Comparison of ENCODE assay signal across 16 mouse cellular contexts in genomic region chr3:105627258-105627657, GRCm38 (mm10).
DNase-seq lines count a peak whose midpoint lies in the region; ATAC-seq and TF ChIP-seq lines count a peak whose summit lies in the region.
"Had no signal": no experiment of that assay in that cellular context is flagged by ENCODE, and none has a peak within 500 bp of the region (broad histone marks: within the 10 kb centered on the region; RNA-seq: fewer than 3 reads in every experiment).

No protein-coding gene starts in this region.

- 0 out of 2 replicates have a peak, but pooled peaks have one; percentile 12 for TF ChIP-seq CTCF in intestine, postnatal 0 days (IDR thresholded peaks at IDR 0.05; ENCODE audit: low read depth)
- peak in 1 of 2 experiments; percentile 60; a peak in 2 of 4 replicates for TF ChIP-seq CTCF in CH12.LX (conservative IDR thresholded peaks at IDR 0.05 in 1 of 2, IDR thresholded peaks at IDR 0.05 in 1 of 2; ENCODE audit: low read depth in 2 of 2, low read length in 2 of 2)
- peak; percentile 49 for TF ChIP-seq CTCF in kidney, postnatal 0 days (IDR thresholded peaks at IDR 0.05; ENCODE audit: low read depth)

- dilution Hi-C loops in CH12.LX (cut with MboI; ENCODE audit: extremely low pct_ligation_motif_present, extremely low pct_unique_long_range_greater_than_20kb, low sequenced_read_pairs): no loop called here

- TF ChIP-seq POLR2A in CH12.LX (IDR thresholded peaks at IDR 0.05; ENCODE audit: low read depth, low read length): no peak

- no peak for ATAC-seq in CD4-positive, CD25-positive, alpha-beta regulatory T cell, adult 4 months
- ATAC-seq in intestine, postnatal 0 days: no peak
- no peak for ATAC-seq in intestine, embryonic 15.5 days
- 0 out of 2 replicates have a peak, but pooled peaks have one; percentile 25 for ATAC-seq in kidney, postnatal 0 days (replicated peaks; ENCODE audit: low FRiP score, low read depth)
- ATAC-seq: forebrain, embryonic 15.5 days; inflammation-experienced regulatory T-cells, adult 6 months; midbrain, embryonic 15.5 days had no signal

- H3K27me3 ChIP-seq in intestine, postnatal 0 days (replicated peaks; ENCODE audit: control insufficient read depth, insufficient read depth, low read length): no peaks in the 10 kb centered on the region
- H3K27me3 ChIP-seq in intestine, embryonic 15.5 days (replicated peaks): no peaks in the 10 kb centered on the region
- H3K27me3 ChIP-seq in CH12.LX (replicated peaks): peaks cover 83% of the 10 kb centered on the region
- H3K27me3 ChIP-seq in kidney, postnatal 0 days (ENCODE audit: insufficient read depth, low read length): no peaks in the 10 kb centered on the region
- H3K27me3 ChIP-seq: forebrain, embryonic 15.5 days; limb, embryonic 13.5 days; midbrain, embryonic 15.5 days had no signal

- H3K9me3 ChIP-seq in intestine, postnatal 0 days (ENCODE audit: control insufficient read depth): no peaks in the 10 kb centered on the region
- no peaks in the 10 kb centered on the region for H3K9me3 ChIP-seq in intestine, embryonic 15.5 days
- H3K9me3 ChIP-seq in CH12.LX (replicated peaks; ENCODE audit: low read length): no peaks in the 10 kb centered on the region
- no peaks in the 10 kb centered on the region for H3K9me3 ChIP-seq in kidney, postnatal 0 days (replicated peaks; ENCODE audit: low read length)
- H3K9me3 ChIP-seq: forebrain, embryonic 15.5 days; G1E; limb, embryonic 13.5 days; midbrain, embryonic 15.5 days; neural tube, embryonic 12.5 days had no signal

- H3K4me1 ChIP-seq in intestine, postnatal 0 days (replicated peaks; ENCODE audit: control insufficient read depth, insufficient read depth, low read length): no peaks in the 10 kb centered on the region
- no peaks in the 10 kb centered on the region for H3K4me1 ChIP-seq in intestine, embryonic 15.5 days (replicated peaks)
- no peaks in the 10 kb centered on the region for H3K4me1 ChIP-seq in CH12.LX (ENCODE audit: control insufficient read depth in 1 of 2, insufficient read depth in 2 of 2)
- no peaks in the 10 kb centered on the region for H3K4me1 ChIP-seq in kidney, postnatal 0 days (replicated peaks; ENCODE audit: insufficient read depth, low read length)

- no peaks in the 10 kb centered on the region for H3K36me3 ChIP-seq in intestine, postnatal 0 days (ENCODE audit: control insufficient read depth, insufficient read depth)
- no peaks in the 10 kb centered on the region for H3K36me3 ChIP-seq in intestine, embryonic 15.5 days
- no peaks in the 10 kb centered on the region for H3K36me3 ChIP-seq in CH12.LX (replicated peaks in 1 of 2; ENCODE audit: control insufficient read depth in 1 of 2, insufficient read depth in 1 of 2, low read length in 1 of 2)
- no peaks in the 10 kb centered on the region for H3K36me3 ChIP-seq in kidney, postnatal 0 days (ENCODE audit: insufficient read depth, low read length)
- H3K36me3 ChIP-seq: forebrain, embryonic 15.5 days; G1E; limb, embryonic 13.5 days; midbrain, embryonic 15.5 days; neural tube, embryonic 12.5 days had no signal

- 65% methylated on average over 6 of the region's 6 CpGs for WGBS in intestine, postnatal 0 days
- WGBS in intestine, embryonic 15.5 days: 67% methylated on average over 6 of the region's 6 CpGs
- WGBS in kidney, postnatal 0 days: 26% methylated on average over 6 of the region's 6 CpGs

- H3K27ac ChIP-seq in intestine, postnatal 0 days (ENCODE audit: low read depth, low read length): no peak overlapping the region
- no peak overlapping the region for H3K27ac ChIP-seq in intestine, embryonic 15.5 days
- no peak overlapping the region for H3K27ac ChIP-seq in CH12.LX (ENCODE audit: insufficient read depth, low read depth)
- no peak overlapping the region for H3K27ac ChIP-seq in kidney, postnatal 0 days
- H3K27ac ChIP-seq: forebrain, embryonic 15.5 days; limb, embryonic 13.5 days; midbrain, embryonic 15.5 days; neural tube, embryonic 12.5 days had no signal

- H3K4me2 ChIP-seq in intestine, postnatal 0 days (replicated peaks; ENCODE audit: low read depth): no peak overlapping the region
- no peak overlapping the region for H3K4me2 ChIP-seq in intestine, embryonic 15.5 days (replicated peaks)
- H3K4me2 ChIP-seq in CH12.LX (ENCODE audit: insufficient read depth, low read depth, poor library complexity, severe bottlenecking): peak overlapping the region; percentile 16; the same call in 1 of the 2 replicates
- H3K4me2 ChIP-seq in kidney, postnatal 0 days (ENCODE audit: low read length): no peak overlapping the region
- H3K4me2 ChIP-seq: forebrain, embryonic 15.5 days; limb, embryonic 13.5 days; midbrain, embryonic 15.5 days; neural tube, embryonic 12.5 days had no signal

- peak; percentile 44 for TF ChIP-seq RAD21 in CH12.LX (IDR thresholded peaks at IDR 0.05; ENCODE audit: low read depth, low read length)

- no peak overlapping the region for H3K4me3 ChIP-seq in intestine, postnatal 0 days (ENCODE audit: low read depth, low read length)
- H3K4me3 ChIP-seq in intestine, embryonic 15.5 days (replicated peaks): no peak overlapping the region
- no peak overlapping the region for H3K4me3 ChIP-seq in CH12.LX (replicated peaks in 1 of 3; ENCODE audit: low read depth in 2 of 3, low read length in 2 of 3, poor library complexity in 1 of 3)
- no peak overlapping the region for H3K4me3 ChIP-seq in kidney, postnatal 0 days (replicated peaks; ENCODE audit: low read depth, low read length)
- H3K4me3 ChIP-seq: forebrain, embryonic 15.5 days; limb, embryonic 13.5 days; midbrain, embryonic 15.5 days; neural tube, embryonic 12.5 days had no signal

- H3K79me2 ChIP-seq in CH12.LX (replicated peaks; ENCODE audit: control insufficient read depth, extremely low read depth, insufficient read depth, poor library complexity, severe bottlenecking): no peaks in the 10 kb centered on the region

- DNase-seq in CD4-positive, CD25-positive, alpha-beta regulatory T cell, adult 2 months (ENCODE audit: low read depth, low spot score): peak; percentile 22
- peak; percentile 17 for DNase-seq in CH12.LX (ENCODE audit: extremely low read depth)
- peak; percentile 71 for DNase-seq in kidney, postnatal 0 days (ENCODE audit: low spot score)
- DNase-seq in right cerebral cortex, postnatal 10 days (ENCODE audit: low spot score in 2 of 2): no peak
- DNase-seq in right cerebral cortex, postnatal 14 days: no peak
- DNase-seq: cerebellum, postnatal 25 days; gastrocnemius, postnatal 14 days had no signal

- TF ChIP-seq EP300 in CH12.LX (IDR thresholded peaks at IDR 0.05; ENCODE audit: low read length): no peak

- in situ Hi-C loops in CH12.LX (cut with MboI; ENCODE audit: low pct_ligation_motif_present, low pct_unique_long_range_greater_than_20kb, low sequenced_read_pairs): no loop called here

- H3K9ac ChIP-seq in intestine, postnatal 0 days (ENCODE audit: low read depth, low read length): no peak overlapping the region
- H3K9ac ChIP-seq in intestine, embryonic 15.5 days: no peak overlapping the region
- H3K9ac ChIP-seq in CH12.LX (ENCODE audit: insufficient read depth, low read depth): no peak overlapping the region; the same call in 1 of the 2 replicates
- H3K9ac ChIP-seq in kidney, postnatal 0 days (ENCODE audit: low read depth, low read length): no peak overlapping the region
- H3K9ac ChIP-seq: forebrain, embryonic 15.5 days; limb, embryonic 13.5 days; midbrain, embryonic 15.5 days; neural tube, embryonic 12.5 days had no signal

TF ChIP-seq in CH12.LX, 34 proteins besides CTCF, POLR2A, EP300 and RAD21:
- TF ChIP-seq SIN3A (IDR thresholded peaks at IDR 0.05; ENCODE audit: low read length): no peak
- no peak for TF ChIP-seq BHLHE40 (IDR thresholded peaks at IDR 0.05; ENCODE audit: low read depth, low read length)
- no peak for TF ChIP-seq E2F4 (IDR thresholded peaks at IDR 0.05; ENCODE audit: insufficient replicate concordance, low read depth, low read length)
- TF ChIP-seq ELF1 (IDR thresholded peaks at IDR 0.05; ENCODE audit: low read depth, low read length): 0 out of 2 replicates have a peak, but pooled peaks have one; percentile 23
- TF ChIP-seq CHD2 (IDR thresholded peaks at IDR 0.05; ENCODE audit: low read length): no peak
- TF ChIP-seq JUN (IDR thresholded peaks at IDR 0.05; ENCODE audit: insufficient read depth, low read depth, low read length): no peak
- TF ChIP-seq MAZ (IDR thresholded peaks at IDR 0.05; ENCODE audit: low read depth, low read length): no peak
- TF ChIP-seq SMC3 (IDR thresholded peaks at IDR 0.05; ENCODE audit: low read depth, low read length): peak; percentile 39
- TF ChIP-seq USF2 (conservative IDR thresholded peaks at IDR 0.05; ENCODE audit: low read depth, low read length): no peak
- TF ChIP-seq PAX5 (IDR thresholded peaks at IDR 0.05; ENCODE audit: low read length): no peak
- TF ChIP-seq JUND (conservative IDR thresholded peaks at IDR 0.05; ENCODE audit: low read depth, low read length): no peak
- TF ChIP-seq POLR2AphosphoS2 (IDR thresholded peaks at IDR 0.05; ENCODE audit: low read depth, low read length): no peak
- TF ChIP-seq CHD1 (IDR thresholded peaks at IDR 0.05; ENCODE audit: low read depth, low read length): no peak
- TF ChIP-seq MAX (IDR thresholded peaks at IDR 0.05; ENCODE audit: low read length): 0 out of 2 replicates have a peak, but pooled peaks have one; percentile 63
- TF ChIP-seq MAFK (IDR thresholded peaks at IDR 0.05; ENCODE audit: insufficient replicate concordance, low read length): no peak
- TF ChIP-seq ZKSCAN1 (IDR thresholded peaks at IDR 0.05; ENCODE audit: borderline replicate concordance, low read depth, low read length): no peak
- TF ChIP-seq MYC (IDR thresholded peaks at IDR 0.05; ENCODE audit: low read depth, low read length): 0 out of 2 replicates have a peak, but pooled peaks have one; percentile 52
- no peak for TF ChIP-seq MXI1 (IDR thresholded peaks at IDR 0.05; ENCODE audit: low read depth, low read length)

Comparison
In these comparisons a context has a peak if more than half of its experiments do, and no peak if none do; other contexts are left out.
1. DNase-seq: peak in CD4-positive, CD25-positive, alpha-beta regulatory T cell, adult 2 months (single experiment), CH12.LX (single experiment) and kidney, postnatal 0 days (single experiment); none in right cerebral cortex, postnatal 10 days (0 of 2) and right cerebral cortex, postnatal 14 days (single experiment).